Mouse (Mus musculus) WW6 (cell line): ENCODE results near the gene Gm10234.

ENCODE experiments used
- DNase-seq: peaks from one replicate; pipeline ENCODE4 v3.0.0-alpha.2; 2013; ENCODE audit warnings: low read depth, low spot score

Gene Gm10234

DNA sequence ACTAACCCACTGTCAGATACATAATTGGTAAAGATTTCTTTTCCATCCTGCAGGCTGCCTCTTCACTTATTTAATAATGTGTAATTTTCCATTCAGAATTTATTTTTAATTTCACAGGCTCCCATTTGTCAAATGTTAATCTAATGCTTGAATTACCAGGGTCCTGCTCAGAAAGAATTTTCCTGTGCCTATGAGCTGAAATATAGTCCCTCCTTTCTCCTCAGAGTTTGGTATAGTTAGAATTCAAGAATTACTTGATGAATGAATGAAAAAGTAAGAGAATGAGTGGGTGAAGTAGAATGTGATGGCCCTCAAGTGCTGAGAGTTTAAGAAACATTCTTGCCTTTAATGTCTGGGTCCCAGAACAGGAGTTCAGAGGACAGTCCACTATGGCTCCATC, at the start of gene Gm10234:
Gene Gm10234, plus strand, starts transcription at position 301 of the 400 bp plus-strand sequence.
- DNase-seq, result no peak

DNA sequence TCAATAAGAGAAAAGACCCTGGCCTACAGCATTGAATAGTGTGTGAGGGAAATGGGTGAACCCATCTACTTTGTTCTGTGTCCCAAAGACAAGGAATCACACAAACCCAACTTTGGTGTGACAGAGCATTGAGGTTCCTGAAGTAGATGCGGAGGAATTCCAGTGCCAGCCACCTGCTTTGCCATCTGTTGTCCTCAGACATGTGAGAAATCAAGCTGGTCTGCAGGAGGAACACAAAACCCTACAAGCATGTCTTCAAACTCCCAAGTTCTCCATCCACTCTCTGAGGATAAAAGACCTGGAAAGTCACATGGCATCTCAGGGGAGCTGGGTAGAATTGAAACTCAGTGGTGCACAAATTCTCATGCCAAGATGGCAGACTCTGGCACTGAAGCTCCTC, 44.3 kb upstream of the Gm10234 start:
- no peak for DNase-seq

DNA sequence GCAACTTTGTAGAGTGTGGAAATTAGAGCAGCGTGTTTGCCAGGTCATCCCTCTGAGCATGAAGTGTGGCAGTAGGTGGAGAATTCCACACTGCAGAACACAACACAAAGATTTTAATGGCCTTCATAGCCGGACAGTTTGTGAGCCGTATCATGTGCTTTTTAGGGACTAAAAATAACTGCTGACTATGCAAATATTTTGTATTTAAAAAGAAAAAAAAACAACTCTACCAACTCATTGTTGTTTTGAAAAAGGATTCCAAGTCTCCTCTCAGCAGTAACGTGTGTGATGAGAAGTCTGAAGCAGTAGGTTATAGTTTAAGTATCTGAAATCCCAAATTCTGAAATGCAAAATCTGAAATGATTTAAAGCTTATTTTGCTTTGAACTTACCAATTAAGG, 25.9 kb upstream of the Gm10234 start:
- DNase-seq, result no peak

DNA sequence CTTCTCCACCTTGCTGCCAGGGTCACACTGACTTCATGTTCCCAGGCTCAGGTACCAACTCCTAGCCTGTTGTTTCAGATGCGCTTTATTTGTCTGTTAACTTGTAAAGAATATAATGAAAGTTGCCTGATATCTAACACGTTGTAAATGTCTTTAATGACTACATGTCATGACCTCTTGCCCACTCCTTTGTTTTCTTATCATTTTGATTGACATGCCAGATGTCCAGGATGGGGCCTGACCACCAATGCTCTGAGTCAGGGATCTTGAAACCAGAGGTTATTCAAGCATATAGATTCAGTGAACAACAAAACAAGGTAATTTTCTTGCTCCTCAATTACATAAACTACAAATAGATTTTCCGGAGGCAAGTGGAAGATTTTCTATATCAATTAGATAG, 23.5 kb upstream of the Gm10234 start:
- DNase-seq, result no peak

DNA sequence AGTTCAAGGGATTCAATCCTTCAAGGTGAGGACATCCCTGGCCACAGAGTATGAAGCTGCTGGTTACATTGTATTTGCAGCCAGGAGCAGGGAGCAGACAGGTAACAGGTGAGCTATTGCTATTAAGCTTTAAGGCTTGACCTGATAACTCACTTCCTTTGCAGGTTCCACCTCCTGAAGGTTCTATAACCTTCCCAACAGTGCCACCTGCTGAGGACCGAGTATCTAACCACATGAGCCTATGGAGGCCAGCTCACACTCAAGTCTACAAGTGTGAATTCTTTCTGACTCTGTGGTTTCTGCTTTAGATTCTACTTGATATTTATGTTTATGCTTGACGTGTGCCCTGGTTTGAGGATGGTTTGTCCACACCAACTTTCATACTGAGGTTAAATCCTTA, 21.3 kb upstream of the Gm10234 start:
- DNase-seq, result no peak

DNA sequence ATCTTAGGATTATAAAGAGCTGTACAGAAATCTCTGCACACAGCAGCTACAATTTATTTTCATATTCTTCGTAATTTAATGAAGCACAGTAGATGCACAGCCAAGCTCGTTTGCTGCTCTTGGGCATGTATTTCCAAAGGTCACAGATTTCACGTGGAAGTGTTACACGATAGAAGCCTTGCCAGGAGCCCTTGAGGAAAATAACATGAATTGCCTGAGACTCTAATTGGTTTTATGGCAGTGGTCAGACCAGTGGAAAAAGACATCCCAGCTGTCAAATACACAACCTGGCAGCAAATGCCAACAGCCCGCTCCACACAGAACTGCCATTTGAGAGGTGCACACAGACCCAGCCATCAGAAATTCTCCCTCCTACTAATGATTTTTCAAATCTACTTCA, 9.3 kb downstream of the Gm10234 start:
- no peak for DNase-seq

DNA sequence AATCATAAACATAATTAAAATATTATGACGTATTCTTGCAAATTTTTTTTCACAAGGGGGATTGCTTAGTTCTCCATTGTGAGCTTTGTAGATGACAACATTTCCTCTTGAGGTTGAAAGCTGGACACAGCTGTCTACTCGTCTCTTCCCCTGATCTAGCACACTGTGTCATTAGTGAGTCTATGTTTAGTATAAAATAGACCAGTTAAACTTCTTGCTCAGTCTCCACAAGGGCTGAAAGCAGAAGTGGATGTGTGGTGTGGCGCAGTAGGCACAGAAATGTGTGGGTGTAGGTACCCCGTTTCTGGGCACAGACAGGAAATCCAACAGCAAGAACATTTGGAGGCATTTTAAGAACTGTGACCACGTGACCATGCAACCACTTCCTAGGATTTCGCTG, 12.9 kb downstream of the Gm10234 start:
- DNase-seq, result no peak

DNA sequence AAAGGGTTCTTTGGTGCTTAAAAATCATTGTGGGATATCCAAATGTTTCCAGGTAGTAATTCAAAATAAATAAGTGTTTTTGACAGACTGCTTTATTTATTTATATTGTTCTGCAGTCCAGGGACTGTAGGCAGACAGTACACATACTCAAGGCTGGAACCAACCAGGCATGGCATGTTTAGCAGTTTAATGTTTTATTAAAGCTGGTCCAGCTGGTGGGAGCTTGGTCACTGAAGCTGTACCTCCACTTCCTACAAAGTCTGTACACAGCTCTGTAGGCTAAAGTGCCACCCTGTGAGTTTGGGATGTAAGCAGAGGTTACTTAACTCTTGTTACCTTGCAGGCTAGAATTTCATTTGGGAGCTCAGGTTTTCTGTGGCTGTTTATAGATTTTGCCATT, 27.5 kb downstream of the Gm10234 start:
- no peak for DNase-seq

DNA sequence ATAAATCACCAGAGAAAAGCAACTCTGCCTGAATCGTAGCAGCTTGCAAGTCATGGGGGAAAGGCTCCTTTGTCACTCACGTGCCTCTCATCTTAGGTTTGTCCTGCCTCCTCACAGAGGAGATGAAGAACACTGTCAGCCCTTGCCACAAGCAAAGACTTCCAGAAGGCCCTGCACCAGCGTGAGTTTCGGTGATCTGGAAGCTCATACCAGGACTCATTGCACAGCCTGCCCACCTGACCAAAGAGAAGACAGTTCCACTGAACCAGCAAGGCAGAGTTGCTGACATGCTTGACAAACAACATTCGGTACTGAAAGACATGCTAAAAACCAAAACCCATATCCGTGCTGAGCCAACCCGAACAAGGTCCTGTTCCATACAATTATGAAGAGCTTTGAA, 31.1 kb downstream of the Gm10234 start:
- no peak for DNase-seq

DNA sequence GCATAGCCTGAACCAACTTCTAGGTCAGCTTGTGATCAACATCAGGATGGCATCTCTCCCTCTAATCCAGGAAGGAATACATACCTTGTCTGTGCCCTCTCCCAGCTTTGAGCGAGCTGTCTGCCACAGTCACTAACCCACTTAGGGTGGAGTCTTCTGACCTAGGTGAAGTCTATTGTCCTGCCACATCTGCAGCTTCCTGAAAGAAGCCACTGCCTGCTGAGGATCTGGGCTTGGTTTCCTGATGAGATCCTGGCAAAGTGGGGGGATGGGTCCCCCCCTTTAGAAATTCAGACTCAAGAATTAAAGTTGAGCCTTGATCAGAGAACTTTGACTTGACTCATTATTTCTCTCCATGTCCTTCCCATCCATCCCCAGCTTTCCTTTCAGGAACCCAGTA, 32.0 kb downstream of the Gm10234 start:
- no peak for DNase-seq

DNA sequence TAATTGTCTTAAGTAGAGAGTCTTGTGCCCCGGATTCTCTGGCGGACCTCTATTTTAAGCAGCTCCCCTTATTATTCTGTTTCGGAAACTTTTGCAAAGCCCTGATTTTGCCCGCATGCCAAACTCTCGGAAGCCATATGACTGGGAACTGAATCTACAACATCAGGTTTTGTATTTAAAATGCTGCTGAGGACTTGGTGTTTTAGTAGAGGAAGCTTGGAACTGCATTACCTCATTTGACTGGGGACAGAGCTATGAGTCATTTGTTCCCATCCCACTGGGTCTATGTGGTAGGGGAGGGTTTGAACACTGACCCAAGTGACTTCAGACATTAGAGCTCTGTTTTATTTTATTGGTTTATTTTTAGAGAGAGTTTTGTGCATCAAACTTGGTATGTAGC, 38.2 kb downstream of the Gm10234 start:
- DNase-seq, result no peak

DNA sequence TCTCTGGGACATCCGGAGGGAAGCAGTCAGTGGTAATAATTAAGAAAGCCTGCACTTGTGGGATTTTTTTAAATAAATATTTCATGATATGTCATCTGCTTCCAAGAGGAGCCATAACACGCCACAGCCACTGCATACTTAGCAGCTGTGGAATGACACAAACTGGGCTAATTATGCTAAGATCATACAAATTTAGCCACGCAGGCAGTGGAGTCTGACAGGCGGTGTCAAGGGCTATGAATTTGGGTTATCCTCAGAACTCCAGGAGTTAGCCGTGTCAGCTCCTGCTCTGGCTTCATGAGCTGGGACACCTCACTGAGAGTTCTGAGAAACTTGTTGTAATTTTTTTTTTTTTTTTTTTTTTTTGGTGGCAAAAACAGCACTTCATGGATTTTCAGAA, 40.8 kb downstream of the Gm10234 start:
- DNase-seq, result no peak

DNA sequence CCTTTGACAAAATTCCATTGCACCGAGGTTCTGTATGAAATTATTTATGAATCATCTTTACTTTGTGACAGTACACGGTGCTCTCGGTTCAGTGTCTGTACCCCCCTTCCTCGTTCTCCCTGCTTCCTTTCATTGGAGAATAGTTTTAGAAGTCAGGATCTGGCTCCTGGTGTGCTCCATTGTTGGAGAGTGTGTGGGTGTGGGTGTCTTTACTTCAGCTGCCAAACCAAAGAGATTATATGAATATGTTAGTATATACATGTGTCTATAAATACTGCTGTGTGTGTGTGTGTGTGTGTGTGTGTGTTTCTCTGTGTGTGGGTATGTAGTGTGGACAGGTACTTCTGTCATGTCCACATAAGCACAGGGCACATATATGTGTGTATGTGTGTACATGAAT, 49.9 kb downstream of the Gm10234 start:
- DNase-seq, result no peak
